Mouse (Mus musculus) ES-Bruce4 (cell line): ENCODE data around the gene Rtl8a.

Experiments used
- CTCF ChIP-seq: IDR thresholded peaks from one replicate; pipeline ENCODE4 v1.8.1; 2011; ENCODE audit warnings: low read depth, low read length
- EP300 ChIP-seq: IDR thresholded peaks from 2 replicates; pipeline ENCODE4 v1.6.1; 2011; ENCODE audit warnings: low read depth, low read length; ENCODE audit not compliant: insufficient read depth
- POLR2A ChIP-seq: IDR thresholded peaks from one replicate; pipeline ENCODE4 v1.8.1; 2011; ENCODE audit warnings: low read length; ENCODE audit not compliant: insufficient read depth

- no peak for TF ChIP-seq CTCF
- TF ChIP-seq EP300, result no peak
- no peak for TF ChIP-seq POLR2A
These were observed 32.9 kb downstream of the Rtl8a start for GRCm38 (mm10) chrX:53610571-53610970.
